Mouse (Mus musculus): ENCODE results near the gene Pde10a.
"Not testable (repeated sequence)": the region's sequence is repeated elsewhere in the genome, so short reads cannot be mapped to it uniquely, and the experiment has no call there.

Pde10a gene

DNA sequence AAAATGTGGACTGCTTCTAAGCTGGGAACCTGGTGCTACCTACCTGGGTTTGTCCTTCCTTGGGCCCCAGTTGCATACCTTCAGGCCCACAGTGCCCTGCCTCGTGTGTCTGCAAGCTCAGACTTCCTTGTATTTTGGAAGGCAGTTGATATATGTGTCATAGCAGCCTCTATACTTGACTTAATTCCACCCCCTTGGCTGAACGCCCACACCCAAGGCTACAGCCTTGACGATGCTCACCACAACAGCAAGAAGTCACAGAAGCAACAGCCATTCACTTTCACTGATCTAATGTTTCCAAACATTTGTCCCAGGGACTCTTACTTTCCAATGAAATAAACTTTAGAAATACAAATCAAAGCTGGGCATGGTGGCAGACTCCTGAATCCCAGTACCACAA lies 123.1 kb downstream of the Pde10a start:
- no peak for DNase-seq

DNA sequence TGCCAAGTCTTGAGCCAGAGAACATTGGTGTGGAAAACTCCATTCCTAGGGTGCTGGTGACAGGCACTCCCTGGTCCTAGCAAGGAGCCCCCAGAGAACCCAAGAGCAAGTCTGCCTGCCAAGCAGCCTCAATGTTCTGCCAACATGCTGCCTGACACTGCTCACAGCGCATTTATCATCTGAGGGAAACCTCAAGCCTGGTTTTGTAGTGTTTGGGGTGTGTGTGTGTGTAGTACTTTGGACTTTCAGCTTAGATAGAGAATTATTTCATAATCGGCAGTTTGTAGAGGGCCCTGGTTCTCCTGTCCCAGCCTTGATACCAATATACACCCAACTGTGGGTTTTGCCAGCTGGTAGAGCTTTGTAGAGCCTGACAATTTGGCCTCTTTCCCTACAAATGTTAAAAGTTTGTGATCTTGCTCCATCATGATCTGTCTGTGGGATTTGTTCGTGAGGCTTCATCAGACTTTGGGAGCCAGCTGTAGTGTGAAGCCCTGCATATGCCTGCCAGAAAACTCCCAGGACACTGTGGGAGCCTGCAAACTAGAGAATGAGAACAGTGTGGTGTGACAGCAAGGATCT lies 127.6 kb downstream of the Pde10a start:
- no peak for DNase-seq

DNA sequence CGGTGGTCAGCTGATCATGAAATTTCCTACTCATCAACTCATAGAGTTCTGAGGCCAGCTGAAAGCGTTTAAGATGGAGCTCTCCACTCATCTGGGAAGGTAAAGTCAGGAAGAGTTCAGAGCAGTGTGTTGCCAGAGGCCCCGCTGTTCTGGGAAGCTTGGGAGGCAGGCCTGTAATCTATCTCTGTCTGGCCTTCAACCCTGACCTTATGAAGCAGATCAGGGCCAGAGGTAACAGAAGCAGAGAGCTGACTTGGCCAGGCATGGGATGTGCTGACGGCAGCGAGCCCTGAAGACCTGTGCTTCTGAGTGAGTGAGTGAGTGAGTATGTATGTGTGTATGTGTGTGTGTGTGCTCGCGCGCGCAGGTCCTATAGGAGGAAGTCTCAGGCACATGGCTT lies 132.5 kb downstream of the Pde10a start:
- DNase-seq, result no peak

DNA sequence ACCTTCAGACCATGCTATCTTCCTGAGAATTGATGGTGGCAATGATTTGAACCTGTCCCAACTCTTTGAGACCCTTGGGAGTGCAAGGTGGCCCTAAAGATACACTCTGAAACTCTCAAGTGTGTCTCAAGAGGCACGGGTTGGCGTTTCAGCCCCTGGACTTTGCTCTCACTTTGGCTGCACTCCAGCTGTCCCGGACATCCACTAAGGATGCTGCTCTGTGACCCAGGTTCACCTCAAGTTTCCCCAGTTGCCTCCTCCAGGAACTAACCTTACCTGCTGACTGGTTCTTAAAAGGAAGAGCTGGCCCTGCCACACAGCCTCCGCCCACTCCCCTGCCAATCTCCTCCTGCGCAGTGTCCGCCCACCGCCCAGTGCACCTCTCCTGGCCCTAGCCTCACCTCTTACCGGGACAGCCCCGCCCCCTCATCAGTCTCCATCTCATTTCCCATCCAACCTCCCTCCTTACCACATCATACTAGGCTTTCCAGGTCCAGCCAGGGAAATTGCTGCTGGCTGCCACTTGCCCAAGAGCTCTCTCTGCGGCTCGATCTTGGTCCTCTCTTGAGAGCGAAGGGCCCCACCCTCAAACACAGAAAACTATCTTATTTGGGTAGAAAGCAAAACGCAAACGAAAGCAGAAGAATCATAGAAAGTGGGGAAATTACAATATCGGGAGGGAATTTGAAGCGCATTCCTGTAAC lies 133.7 kb downstream of the Pde10a start:
- DNase-seq, result peak; percentile 75 to 85

DNA sequence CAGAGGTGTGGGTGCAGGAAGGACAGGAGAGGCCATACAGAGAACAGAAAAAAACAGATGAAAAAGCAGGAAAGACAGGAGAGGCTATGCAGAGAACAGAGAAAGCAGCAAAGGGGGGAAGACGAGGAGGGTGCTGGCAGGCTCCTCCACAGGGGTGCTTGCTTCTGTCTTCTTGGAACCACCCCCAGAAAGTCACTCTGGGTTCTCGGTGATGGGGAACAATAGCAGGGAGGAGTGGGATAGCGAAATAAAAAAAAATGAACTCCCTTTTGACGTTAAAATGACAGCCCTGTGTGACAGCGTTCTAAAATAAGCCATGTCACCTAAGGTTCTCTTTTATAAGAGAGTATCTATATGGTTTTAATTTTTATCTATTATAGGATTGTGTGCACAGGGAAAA lies 141.7 kb downstream of the Pde10a start:
- DNase-seq, result no peak

DNA sequence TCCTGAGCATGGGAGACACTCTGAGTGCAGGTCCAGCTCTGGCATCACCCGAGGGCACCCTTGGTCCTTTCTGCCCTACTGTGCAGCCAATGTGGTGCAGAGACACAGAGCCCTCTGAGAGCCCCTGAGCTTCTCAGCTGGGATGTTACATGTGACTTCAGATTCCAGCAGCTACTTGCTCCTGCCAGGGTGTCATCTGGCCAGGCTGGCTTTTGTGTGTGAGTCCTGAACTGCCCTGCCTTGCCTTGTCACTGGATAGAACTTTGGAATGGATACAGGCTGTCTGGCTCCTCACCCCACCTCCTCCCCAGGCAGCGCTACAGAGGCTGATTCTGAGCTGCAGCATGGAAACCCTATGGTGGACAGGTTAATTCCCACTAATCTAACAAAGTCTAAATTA lies 149.5 kb downstream of the Pde10a start:
- no peak for DNase-seq

DNA sequence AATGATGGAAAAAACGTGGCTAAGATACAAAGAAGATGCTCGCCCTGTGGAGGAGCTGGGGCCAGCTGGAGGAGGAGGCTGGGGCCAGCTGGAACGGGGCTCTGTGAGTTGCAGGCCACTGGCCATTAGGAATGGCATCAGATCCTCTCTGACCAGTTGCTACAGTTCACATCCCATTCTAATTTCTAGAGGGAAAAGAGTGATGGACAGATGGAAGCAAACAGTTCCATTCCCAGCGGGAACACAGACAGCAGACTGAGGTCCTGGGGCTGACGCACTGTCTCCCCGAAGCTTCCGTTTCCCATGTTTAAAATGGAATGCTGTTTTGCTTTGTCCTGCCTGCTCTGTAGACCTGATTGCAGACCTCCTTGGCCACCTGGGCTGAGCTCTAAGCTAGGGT lies 161.2 kb downstream of the Pde10a start:
- DNase-seq, result no peak

DNA sequence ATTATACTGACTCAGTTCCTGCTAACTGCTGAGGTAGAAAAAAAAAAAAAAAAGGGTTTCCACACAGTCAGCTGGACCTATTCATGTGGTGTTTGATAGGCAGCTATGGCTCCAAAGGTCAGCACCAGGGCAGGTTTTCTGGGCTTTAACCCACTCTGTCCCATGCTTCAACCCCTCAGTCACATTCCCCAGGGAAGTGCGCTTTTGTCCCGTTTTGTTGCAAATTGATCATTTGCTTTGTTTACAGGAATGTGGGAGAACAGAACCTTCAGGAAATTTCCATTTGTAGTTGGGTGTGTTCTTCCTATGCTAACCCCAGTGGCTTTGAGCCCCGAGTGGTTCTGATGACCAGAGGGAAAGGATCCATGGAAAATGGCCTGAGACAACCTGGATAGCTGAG lies 162.9 kb downstream of the Pde10a start:
- no peak for DNase-seq

DNA sequence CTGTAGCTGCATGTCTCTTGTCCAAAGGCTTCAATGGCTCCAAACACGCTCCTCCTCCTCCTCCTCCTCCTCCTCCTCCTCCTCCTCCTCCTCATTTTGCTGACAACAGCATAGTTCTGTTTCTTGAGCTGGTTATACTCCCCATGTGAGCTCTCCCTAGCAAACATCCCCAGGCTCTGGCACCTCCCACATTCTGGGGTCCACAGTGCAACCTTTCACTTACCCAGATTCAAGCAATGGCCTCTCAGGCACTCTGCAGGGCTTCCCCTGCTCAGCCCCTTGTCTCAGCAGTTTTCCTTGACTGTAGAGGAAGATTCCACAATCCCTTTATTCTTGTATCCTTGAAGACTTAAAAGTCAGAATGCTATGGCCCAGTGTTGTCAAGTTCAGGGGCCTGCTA lies 173.1 kb downstream of the Pde10a start:
- peak; percentile 25 to 58 for DNase-seq

DNA sequence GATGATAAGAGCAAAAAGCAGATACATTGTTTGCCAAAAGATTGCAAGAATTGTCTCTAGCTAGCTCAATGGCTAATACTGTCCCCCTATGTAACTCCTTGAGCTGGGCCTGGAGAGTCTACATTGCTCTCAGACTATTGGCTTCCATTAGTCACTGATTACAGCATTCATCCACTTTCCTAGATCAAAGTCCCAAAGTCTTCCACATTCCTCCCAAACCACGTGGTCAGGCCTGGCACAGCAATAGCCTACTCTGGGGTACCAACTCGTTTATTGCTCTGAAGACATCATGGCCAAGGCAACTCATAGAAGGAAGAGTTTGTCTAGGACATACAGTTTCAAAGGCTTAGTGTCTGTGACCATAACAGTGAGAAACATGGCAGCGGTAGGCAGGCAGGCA lies 173.6 kb downstream of the Pde10a start:
- peak; percentile 71 to 77 for DNase-seq

DNA sequence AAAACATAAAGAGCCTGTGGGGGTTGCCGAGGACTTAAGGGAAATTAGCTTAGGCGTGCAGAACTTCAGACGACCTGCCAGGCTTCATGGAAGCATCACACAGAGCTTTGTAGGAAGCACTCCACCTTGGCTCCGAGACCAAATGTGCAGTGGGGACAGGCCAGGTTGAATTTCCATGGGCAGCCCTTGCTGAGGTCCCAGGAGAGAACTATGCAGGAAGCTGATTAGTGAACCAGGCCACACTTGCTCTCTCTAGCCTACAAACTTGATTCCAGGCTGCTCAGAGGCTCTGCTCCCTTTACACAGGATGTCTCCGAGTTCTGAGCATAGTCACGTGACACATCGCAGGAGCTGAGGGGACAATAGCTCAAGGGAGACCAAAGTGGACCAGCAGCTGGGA lies 175.9 kb downstream of the Pde10a start:
- DNase-seq, result no peak

DNA sequence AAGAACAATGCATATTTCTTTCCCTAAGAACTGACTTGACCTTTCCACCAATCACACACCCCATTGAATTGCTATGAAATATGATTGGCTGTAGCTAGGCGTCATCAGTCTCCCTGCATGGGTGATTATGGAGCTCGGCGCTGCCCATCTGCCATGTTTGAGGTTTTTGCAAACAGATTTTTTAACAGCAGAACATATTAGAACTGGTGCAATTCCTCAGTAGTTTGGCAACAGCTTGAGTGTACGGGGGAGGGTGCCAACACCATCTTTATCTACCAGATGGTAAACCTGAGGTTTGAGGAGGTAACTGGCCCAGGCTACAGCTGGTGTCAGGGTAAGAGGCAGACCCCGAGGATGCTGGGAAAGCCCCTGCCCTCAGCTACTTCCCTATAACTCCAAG lies 177.3 kb downstream of the Pde10a start:
- DNase-seq, result no peak

DNA sequence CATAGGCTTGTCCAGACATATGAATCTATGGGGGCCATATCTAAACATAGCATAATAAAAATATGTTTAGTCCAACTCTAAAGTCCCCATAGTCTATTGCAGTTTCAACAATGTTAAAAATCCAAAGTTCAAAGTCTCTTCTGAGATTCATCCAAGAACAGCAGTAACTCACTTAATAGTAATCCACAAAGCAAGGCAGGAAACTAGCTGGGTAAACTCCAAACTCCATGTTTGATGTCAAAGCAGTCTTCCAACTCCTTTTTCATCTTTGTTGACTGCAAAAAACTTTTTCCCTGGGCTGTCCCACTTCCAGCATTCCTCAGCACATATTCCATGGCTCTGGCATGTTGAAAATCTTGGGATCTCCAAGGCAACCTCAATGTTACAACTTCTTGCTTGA lies 182.8 kb downstream of the Pde10a start:
- DNase-seq, result no peak

DNA sequence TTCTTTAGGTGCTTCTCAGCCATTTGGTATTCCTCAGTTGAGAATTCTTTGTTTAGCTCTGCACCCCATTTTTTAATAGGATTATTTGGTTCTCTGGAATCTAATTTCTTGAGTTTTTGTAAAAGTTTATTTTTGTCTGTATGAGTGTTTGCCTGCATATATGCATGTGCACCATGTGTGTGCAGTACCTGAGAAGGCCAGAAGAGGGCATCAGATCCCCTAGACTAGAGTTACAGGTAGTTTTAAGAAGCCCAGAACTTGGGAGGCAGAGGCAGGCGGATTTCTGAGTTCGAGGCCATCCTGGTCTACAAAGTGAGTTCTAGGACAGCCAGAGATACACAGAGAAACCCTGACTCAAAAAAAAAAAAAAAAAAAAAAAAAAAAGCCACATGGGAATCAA lies 187.6 kb downstream of the Pde10a start:
- not testable (repeated sequence) for DNase-seq

DNA sequence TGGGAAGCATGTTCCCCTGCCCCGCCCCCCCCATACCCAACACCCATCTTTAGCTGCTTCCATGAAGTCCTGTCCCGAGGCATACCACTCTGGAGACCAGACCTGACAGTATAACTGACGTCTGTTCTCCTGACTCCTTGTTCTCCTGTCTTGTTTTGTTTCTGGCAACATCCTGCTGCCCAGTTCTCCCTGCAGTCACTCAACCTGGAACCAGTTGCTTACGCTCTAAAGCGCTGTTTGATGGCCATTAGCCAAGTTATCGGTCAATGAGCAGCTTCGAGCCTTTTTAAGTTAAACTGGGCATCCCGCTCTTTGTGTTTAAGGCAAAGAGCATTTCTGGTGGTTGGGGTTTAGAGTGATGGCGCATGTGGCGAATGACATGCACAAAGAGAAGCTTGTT lies 195.8 kb downstream of the Pde10a start:
- DNase-seq, result no peak

DNA sequence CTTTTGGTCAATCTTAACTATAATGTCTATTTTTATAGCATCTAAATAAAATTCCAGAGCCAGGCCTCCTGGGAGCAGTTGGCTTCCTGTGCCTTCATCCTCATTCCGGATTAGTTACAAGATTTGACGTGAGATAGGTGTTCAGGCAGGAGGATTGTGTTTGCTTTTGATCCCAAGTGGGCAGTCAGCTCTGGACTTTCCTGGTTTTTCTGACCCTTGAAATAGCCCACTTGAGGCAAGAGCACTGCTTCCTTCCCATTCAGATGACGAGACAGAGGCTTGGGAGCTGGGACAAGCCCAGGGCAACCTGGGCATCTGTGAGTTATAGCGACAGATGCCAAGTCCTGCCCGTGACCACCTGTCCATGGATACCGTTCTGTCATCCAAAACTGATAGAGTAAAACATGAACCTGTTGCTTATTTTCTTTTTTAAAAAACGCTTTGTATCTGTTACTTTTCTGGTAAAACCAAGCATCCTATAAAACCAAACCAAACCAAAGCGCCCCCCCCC lies 199.3 kb downstream of the Pde10a start:
- DNase-seq, result no peak

DNA sequence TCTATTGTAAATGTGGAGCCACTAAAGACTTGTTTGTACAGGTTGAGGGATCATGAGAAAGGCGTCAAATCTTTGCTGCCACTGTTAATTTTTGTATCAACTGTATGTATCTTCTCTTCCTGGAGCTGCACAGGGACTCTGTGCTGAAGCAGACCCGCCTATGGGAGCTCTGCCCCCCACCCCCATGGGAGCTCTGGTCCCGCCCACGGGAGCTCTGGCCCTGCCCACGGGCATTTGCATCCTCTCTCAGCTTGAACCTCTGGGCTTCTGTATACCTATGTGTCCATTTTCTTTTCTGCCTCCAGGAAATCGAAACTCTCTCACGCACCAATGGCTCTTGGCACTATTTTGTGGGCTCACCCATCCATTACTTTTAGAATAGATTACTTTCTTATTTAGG lies 203.5 kb downstream of the Pde10a start:
- DNase-seq, result no peak

DNA sequence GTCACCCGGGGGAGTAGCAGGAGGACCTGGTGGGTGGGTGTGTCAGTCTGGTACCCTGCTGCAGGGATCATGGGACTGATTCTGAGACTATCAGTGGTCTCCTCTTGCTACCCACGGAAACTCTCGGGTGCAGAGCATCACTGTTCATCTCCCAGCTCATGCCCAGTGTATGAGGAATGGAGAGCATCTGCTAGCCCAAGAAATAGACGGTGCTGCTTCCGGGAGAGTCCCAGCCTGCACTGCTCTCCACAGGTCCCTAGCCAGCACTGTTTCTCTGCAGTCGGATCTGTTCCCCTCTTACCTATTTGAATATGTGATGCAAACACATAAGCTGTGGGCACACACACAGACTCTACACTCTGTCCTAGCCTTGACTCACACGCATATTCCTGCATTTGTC lies 204.6 kb downstream of the Pde10a start:
- DNase-seq, result no peak

DNA sequence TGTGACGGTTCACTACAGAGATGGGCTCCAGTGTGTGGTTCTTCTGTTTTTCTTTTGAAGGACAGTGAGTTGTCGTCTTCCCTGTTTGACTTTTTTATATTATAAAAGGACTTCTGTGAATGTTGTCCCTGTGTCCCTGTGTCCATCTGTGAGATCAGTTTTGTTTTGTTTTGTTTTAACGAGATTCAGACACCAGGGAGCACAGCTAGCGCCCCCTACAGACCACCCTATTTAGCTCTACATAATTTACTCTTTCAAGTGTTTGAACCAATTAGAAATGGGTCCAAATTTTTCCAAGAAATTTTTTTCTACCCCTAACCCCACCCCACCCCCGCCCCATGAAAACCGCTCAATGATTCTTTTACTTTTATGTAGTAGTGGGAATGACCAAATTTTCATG lies 205.9 kb downstream of the Pde10a start:
- DNase-seq, result no peak

DNA sequence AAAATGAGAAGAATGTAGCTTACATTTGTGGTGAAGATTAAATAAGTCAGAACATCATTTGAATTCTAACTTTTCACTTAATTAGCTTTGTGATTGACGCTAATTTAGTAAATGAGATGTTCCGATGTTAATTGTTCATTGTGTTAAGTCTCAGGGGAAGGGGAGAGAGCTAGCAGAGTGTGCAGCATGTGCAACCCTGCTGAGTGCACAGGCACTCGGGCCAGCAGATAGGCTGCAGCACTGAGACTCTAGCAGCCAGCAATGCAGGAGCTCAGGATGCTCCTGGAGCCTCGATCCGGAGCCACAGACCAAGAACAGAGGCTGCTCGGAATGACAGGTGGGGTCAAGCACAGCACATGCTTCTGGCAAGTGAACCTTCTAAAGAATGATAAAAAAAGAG lies 211.1 kb downstream of the Pde10a start:
- DNase-seq, result no peak

DNA sequence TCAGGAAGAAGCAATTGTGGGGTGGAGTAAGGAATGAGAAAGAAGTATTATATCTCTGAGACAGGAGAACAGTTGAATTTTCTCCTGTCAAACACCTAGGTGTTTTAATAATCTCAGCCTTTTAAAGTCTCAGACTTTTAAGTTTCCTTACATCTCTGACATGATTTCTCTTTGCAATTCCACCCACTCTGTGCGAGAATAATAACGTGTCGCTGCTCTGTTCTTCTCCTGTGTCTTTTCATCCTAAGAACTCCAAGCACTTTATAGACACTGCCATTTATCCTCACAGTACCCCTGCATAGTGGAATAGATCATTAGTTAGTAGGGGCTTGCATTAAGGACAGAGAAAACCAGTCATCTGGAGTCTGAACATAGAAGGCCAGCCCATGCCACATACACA lies 217.6 kb downstream of the Pde10a start:
- DNase-seq, result no peak

DNA sequence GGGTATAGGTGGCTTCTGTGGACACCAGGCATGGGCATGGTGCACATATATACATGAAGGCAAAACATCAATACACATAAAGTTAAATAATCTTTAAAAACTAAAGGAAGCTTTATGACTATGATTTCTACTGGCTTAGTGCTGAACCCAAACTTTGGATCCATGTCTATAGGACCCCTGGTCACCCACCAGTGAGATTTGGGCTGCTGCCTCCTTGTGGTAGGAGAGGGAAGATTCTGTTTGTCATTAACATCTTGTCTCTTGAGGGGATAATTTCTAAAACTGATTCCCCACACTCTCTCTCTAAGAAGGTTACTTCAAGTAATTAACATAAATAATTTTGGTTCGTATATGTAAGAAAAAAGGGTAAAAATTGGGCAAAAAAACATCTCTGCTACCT lies 220.2 kb downstream of the Pde10a start:
- no peak for DNase-seq

DNA sequence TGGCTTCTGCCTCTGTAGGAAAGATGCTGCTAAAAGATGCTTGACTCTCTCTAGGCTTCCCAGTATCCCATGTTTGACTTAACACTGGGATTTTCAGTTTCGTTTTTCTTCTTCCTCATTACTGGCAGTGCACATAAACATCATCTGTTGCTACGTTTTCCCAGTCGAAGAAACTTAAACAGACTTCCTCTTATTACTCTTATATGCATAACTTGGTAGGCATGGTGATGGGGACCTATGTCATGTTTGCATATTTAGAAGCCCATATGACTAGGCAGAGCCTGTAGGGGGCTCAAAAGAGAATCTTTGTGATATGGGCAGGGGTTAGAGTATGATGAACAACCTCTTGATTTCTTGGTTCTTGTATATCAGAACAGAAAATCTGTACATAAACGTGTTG lies 224.3 kb downstream of the Pde10a start:
- DNase-seq, result no peak

DNA sequence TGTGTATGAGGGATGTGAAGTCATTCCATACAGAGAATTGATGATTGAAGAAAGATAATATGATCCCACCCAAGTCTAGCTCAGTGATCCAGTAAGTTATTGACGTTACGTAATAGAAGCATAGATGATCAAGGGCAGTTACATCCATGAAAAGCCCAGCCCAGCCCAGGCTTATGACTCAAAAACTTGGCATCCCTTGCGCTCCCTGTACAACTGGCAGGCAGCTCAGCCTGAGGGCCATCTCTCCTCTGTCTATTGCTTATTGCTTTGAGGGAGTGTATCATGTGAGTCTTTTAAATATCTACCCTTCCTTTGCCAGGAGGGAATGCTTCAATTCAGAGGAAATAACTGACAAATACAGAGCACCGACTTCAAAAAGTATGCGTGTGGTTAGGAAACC lies 232.4 kb downstream of the Pde10a start:
- no peak for DNase-seq

DNA sequence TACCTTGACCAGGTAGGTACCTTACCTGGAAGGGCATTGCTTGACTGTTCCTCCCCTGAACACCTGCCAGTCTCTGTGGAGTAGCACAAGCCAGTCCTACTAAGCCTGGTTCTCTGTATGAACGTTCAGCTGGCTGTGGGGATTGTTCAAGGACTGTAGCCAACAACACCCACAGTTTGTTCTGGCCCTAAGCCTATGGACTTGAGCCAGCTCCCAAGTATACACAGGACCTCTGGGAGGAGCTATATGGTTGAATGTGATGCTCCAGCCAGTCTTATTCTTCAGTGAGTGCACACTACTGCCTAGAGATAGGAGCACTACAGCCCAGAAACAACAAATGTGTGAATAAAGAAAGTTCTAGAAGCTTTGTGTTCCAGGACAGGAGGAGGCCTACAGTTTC lies 238.1 kb downstream of the Pde10a start:
- DNase-seq, result no peak

Measured in kidney, postnatal 25 days (tissue).